Mouse (Mus musculus) R1 (cell line): ENCODE data around the gene Zyg11b.

Source experiments
- DNase-seq: peaks from one replicate; pipeline ENCODE4 v3.0.0-alpha.2; 2018; ENCODE audit warnings: low read depth, low spot score

Gene Zyg11b

GRCm38 (mm10) chr4:108196277-108196855, 104.5 kb downstream of the Zyg11b start:
- no peak for DNase-seq

GRCm38 (mm10) chr4:108192821-108193323, 108.0 kb downstream of the Zyg11b start:
- DNase-seq: peak; percentile 50

GRCm38 (mm10) chr4:108182278-108182677, 118.6 kb downstream of the Zyg11b start:
- peak; percentile 99 for DNase-seq
